22 mouse cellular contexts compared by ENCODE assay signal in genomic region chr14:29269816-29270215, GRCm38 (mm10).
DNase-seq lines count a peak whose midpoint lies in the region; ATAC-seq and TF ChIP-seq lines count a peak whose summit lies in the region.
"Had no signal": no experiment of that assay in that cellular context is flagged by ENCODE, and none has a peak within 500 bp of the region (broad histone marks: within the 10 kb centered on the region; RNA-seq: fewer than 3 reads in every experiment).

No protein-coding gene starts in this region.

- H3K4me3 ChIP-seq in midbrain, embryonic 10.5 days: no peak overlapping the region
- H3K4me3 ChIP-seq in midbrain, postnatal 0 days (ENCODE audit: low read depth, low read length): no peak overlapping the region
- no peak overlapping the region for H3K4me3 ChIP-seq in embryonic facial prominence, embryonic 14.5 days (ENCODE audit: low read depth, low read length)
- H3K4me3 ChIP-seq in stomach, postnatal 0 days (ENCODE audit: low read depth, low read length): no peak overlapping the region
- H3K4me3 ChIP-seq in kidney, embryonic 14.5 days (ENCODE audit: low read length): no peak overlapping the region
- H3K4me3 ChIP-seq: embryonic facial prominence, embryonic 12.5 days; forebrain, embryonic 12.5 days; gastrocnemius, adult 2 months; heart, embryonic 15.5 days; hindbrain, embryonic 15.5 days; limb, embryonic 13.5 days; liver, embryonic 15.5 days; megakaryocyte, embryonic 14.5 days had no signal

- peaks cover 42% of the 10 kb centered on the region for H3K4me1 ChIP-seq in midbrain, embryonic 10.5 days
- no peaks in the 10 kb centered on the region for H3K4me1 ChIP-seq in midbrain, postnatal 0 days (ENCODE audit: insufficient read depth, low read length)
- H3K4me1 ChIP-seq in embryonic facial prominence, embryonic 14.5 days (ENCODE audit: control insufficient read depth, insufficient read depth, low read length): 0 out of 2 replicates have a peak, but pooled peaks cover 7% of the 10 kb centered on the region
- H3K4me1 ChIP-seq in stomach, postnatal 0 days (replicated peaks; ENCODE audit: control insufficient read depth, insufficient read depth): no peaks in the 10 kb centered on the region
- H3K4me1 ChIP-seq in kidney, embryonic 14.5 days (ENCODE audit: control insufficient read depth, insufficient read depth, low read length): 0 out of 2 replicates have a peak, but pooled peaks cover 5% of the 10 kb centered on the region
- H3K4me1 ChIP-seq: heart, embryonic 15.5 days; liver, embryonic 15.5 days; megakaryocyte, embryonic 14.5 days had no signal

- TF ChIP-seq CTCF in midbrain, postnatal 0 days (IDR thresholded peaks at IDR 0.05): no peak
- TF ChIP-seq CTCF in stomach, postnatal 0 days (IDR thresholded peaks at IDR 0.05; ENCODE audit: low read depth): no peak

- H3K27me3 ChIP-seq in midbrain, embryonic 10.5 days (ENCODE audit: low read depth, poor library complexity, severe bottlenecking): no peaks in the 10 kb centered on the region
- no peaks in the 10 kb centered on the region for H3K27me3 ChIP-seq in midbrain, postnatal 0 days (ENCODE audit: insufficient read depth, low read length)
- H3K27me3 ChIP-seq in embryonic facial prominence, embryonic 14.5 days (replicated peaks; ENCODE audit: control insufficient read depth, insufficient read depth, low read length): no peaks in the 10 kb centered on the region
- H3K27me3 ChIP-seq in stomach, postnatal 0 days (ENCODE audit: control insufficient read depth, insufficient read depth, low read length): no peaks in the 10 kb centered on the region
- H3K27me3 ChIP-seq in kidney, embryonic 14.5 days (ENCODE audit: control insufficient read depth, insufficient read depth, low read length): no peaks in the 10 kb centered on the region
- H3K27me3 ChIP-seq: embryonic facial prominence, embryonic 12.5 days; forebrain, embryonic 12.5 days; heart, embryonic 15.5 days; hindbrain, embryonic 15.5 days; limb, embryonic 13.5 days; liver, embryonic 15.5 days; megakaryocyte, embryonic 14.5 days had no signal

- peak; percentile 25 for DNase-seq in adrenal gland, postnatal 14 days
- no peak for DNase-seq in adrenal gland, postnatal 25 days
- peak; percentile 15 for DNase-seq in midbrain, embryonic 10.5 days (ENCODE audit: low spot score)
- DNase-seq in midbrain, postnatal 0 days (ENCODE audit: low spot score): no peak
- DNase-seq in embryonic facial prominence, embryonic 14.5 days (ENCODE audit: low spot score): peak; percentile 47
- no peak for DNase-seq in stomach, postnatal 0 days (ENCODE audit: low spot score)
- DNase-seq in layer of hippocampus, postnatal 25 days (ENCODE audit: extremely low spot score in 1 of 2, low spot score in 1 of 2): no peak
- DNase-seq: adrenal gland, adult 8-10 months; cerebellum, adult 9-10 months; gastrocnemius, adult 2 months; heart, adult 18-20 months; kidney, adult 8-10 months; right cerebral cortex, adult 18-20 months; thymus, postnatal 25 days had no signal

- no peak for TF ChIP-seq EP300 in stomach, postnatal 0 days (optimal IDR thresholded peaks at IDR 0.05)

- ATAC-seq in midbrain, postnatal 0 days (ENCODE audit: low FRiP score): no peak
- peak; percentile 63 for ATAC-seq in embryonic facial prominence, embryonic 14.5 days (ENCODE audit: low read depth)
- no peak; the same call in 1 of the 2 replicates for ATAC-seq in stomach, postnatal 0 days (ENCODE audit: low FRiP score, low TSS enrichment)
- ATAC-seq in kidney, embryonic 14.5 days (ENCODE audit: low FRiP score, low TSS enrichment): no peak

- no peaks in the 10 kb centered on the region for H3K36me3 ChIP-seq in midbrain, embryonic 10.5 days
- no peaks in the 10 kb centered on the region for H3K36me3 ChIP-seq in midbrain, postnatal 0 days (ENCODE audit: insufficient read depth, low read length)
- no peaks in the 10 kb centered on the region for H3K36me3 ChIP-seq in embryonic facial prominence, embryonic 14.5 days (ENCODE audit: control insufficient read depth, insufficient read depth, low read length)
- no peaks in the 10 kb centered on the region for H3K36me3 ChIP-seq in stomach, postnatal 0 days (ENCODE audit: control insufficient read depth, insufficient read depth, low read length)
- no peaks in the 10 kb centered on the region for H3K36me3 ChIP-seq in kidney, embryonic 14.5 days (ENCODE audit: control insufficient read depth, insufficient read depth, low read length)
- H3K36me3 ChIP-seq: embryonic facial prominence, embryonic 12.5 days; forebrain, embryonic 12.5 days; heart, embryonic 15.5 days; hindbrain, embryonic 15.5 days; limb, embryonic 13.5 days; liver, embryonic 15.5 days had no signal

- H3K9ac ChIP-seq in midbrain, postnatal 0 days (replicated peaks; ENCODE audit: low read length, poor library complexity, severe bottlenecking): no peak overlapping the region
- no peak overlapping the region for H3K9ac ChIP-seq in embryonic facial prominence, embryonic 14.5 days (ENCODE audit: low read depth, low read length)
- H3K9ac ChIP-seq in stomach, postnatal 0 days (ENCODE audit: low read length): no peak overlapping the region
- H3K9ac ChIP-seq in kidney, embryonic 14.5 days (ENCODE audit: low read depth, low read length): no peak overlapping the region
- H3K9ac ChIP-seq: embryonic facial prominence, embryonic 12.5 days; forebrain, embryonic 12.5 days; heart, embryonic 15.5 days; hindbrain, embryonic 15.5 days; limb, embryonic 13.5 days; liver, embryonic 15.5 days had no signal

- no peaks in the 10 kb centered on the region for H3K9me3 ChIP-seq in midbrain, embryonic 10.5 days (replicated peaks)
- no peaks in the 10 kb centered on the region for H3K9me3 ChIP-seq in midbrain, postnatal 0 days (ENCODE audit: low read length)
- H3K9me3 ChIP-seq in embryonic facial prominence, embryonic 14.5 days (ENCODE audit: control insufficient read depth, low read length): no peaks in the 10 kb centered on the region
- H3K9me3 ChIP-seq in stomach, postnatal 0 days (ENCODE audit: control insufficient read depth, low read length): no peaks in the 10 kb centered on the region
- no peaks in the 10 kb centered on the region for H3K9me3 ChIP-seq in kidney, embryonic 14.5 days (ENCODE audit: control insufficient read depth, low read length)
- H3K9me3 ChIP-seq: embryonic facial prominence, embryonic 12.5 days; forebrain, embryonic 12.5 days; heart, embryonic 15.5 days; hindbrain, embryonic 15.5 days; limb, embryonic 13.5 days; liver, embryonic 15.5 days had no signal

- 38% methylated on average over 2 of the region's 2 CpGs for WGBS in midbrain, embryonic 10.5 days
- WGBS in midbrain, postnatal 0 days: 50% methylated on average over 2 of the region's 2 CpGs
- WGBS in embryonic facial prominence, embryonic 14.5 days: 67% methylated on average over 2 of the region's 2 CpGs
- WGBS in stomach, postnatal 0 days: 57% methylated on average over 2 of the region's 2 CpGs
- 71% methylated on average over 2 of the region's 2 CpGs for WGBS in kidney, embryonic 14.5 days

- no peak overlapping the region for H3K4me2 ChIP-seq in midbrain, postnatal 0 days (ENCODE audit: low read depth, low read length, poor library complexity, severe bottlenecking)
- H3K4me2 ChIP-seq in embryonic facial prominence, embryonic 14.5 days (ENCODE audit: low read depth, low read length): no peak overlapping the region
- H3K4me2 ChIP-seq in stomach, postnatal 0 days (replicated peaks; ENCODE audit: low read depth): no peak overlapping the region
- no peak overlapping the region for H3K4me2 ChIP-seq in kidney, embryonic 14.5 days (replicated peaks; ENCODE audit: low read depth, low read length)
- H3K4me2 ChIP-seq: embryonic facial prominence, embryonic 12.5 days; forebrain, embryonic 12.5 days; heart, embryonic 15.5 days; hindbrain, embryonic 15.5 days; limb, embryonic 13.5 days; liver, embryonic 15.5 days had no signal

- H3K27ac ChIP-seq in midbrain, embryonic 10.5 days (replicated peaks): peak overlapping the region; percentile 39; the same call in 1 of the 2 replicates
- no peak overlapping the region for H3K27ac ChIP-seq in midbrain, postnatal 0 days (ENCODE audit: low read depth, low read length)
- no peak overlapping the region for H3K27ac ChIP-seq in embryonic facial prominence, embryonic 14.5 days (replicated peaks; ENCODE audit: low read depth, low read length)
- peak overlapping the region; percentile 8; the same call in 1 of the 2 replicates for H3K27ac ChIP-seq in stomach, postnatal 0 days (replicated peaks)
- no peak overlapping the region for H3K27ac ChIP-seq in kidney, embryonic 14.5 days (ENCODE audit: low read depth, low read length)
- H3K27ac ChIP-seq: embryonic facial prominence, embryonic 12.5 days; forebrain, embryonic 12.5 days; gastrocnemius, adult 2 months; heart, embryonic 15.5 days; hindbrain, embryonic 15.5 days; limb, embryonic 13.5 days; liver, embryonic 15.5 days had no signal

Comparison
In these comparisons a context has a peak if more than half of its experiments do, and no peak if none do; other contexts are left out.
1. DNase-seq: peak in adrenal gland, postnatal 14 days (single experiment), midbrain, embryonic 10.5 days (single experiment) and embryonic facial prominence, embryonic 14.5 days (single experiment); none in adrenal gland, postnatal 25 days (single experiment), midbrain, postnatal 0 days (single experiment), stomach, postnatal 0 days (single experiment) and layer of hippocampus, postnatal 25 days (0 of 2).
2. H3K27ac ChIP-seq: peak in midbrain, embryonic 10.5 days (single experiment) and stomach, postnatal 0 days (single experiment); none in midbrain, postnatal 0 days (single experiment), embryonic facial prominence, embryonic 14.5 days (single experiment) and kidney, embryonic 14.5 days (single experiment).